Mouse (Mus musculus) adrenal gland, postnatal 4 days (tissue): ENCODE measurements around the gene AW209491. TPM values are rescaled to one million over a fixed set of nuclear protein-coding genes. Genes with fewer than 3 reads are reported as not detected.

ENCODE experiments used
- DNase-seq, 2 experiments: peaks; one replicate each; pipeline ENCODE4 v3.0.0; 2021 to 2022; ENCODE audit warnings: low spot score in 2 of 2, mixed read lengths in 2 of 2
- long read RNA-seq, 2 experiments: library from polyadenylated mRNA; stranded (forward); transcript quantifications; one replicate each; pipeline ENCODE4 v2.0.0; 2021
- total RNA-seq, 2 experiments: library from RNA; stranded (reverse); gene quantifications; 2 replicates each; pipeline ENCODE4 v1.2.3; 2021

Gene AW209491
- 10 to 100 TPM; 13.3 to 14.0 TPM for total RNA-seq
- long read RNA-seq, experiment 1, transcript AW209491-202 (2 exons, 2,035 nt) = minor isoform, 6 of 34 reads
- long read RNA-seq, experiment 1, transcript AW209491-201 (2 exons, 2,914 nt) = major isoform, 25 of 34 reads
- long read RNA-seq, experiment 1, partial matches to known transcripts = 0 of 34 reads
- long read RNA-seq, experiment 1, other reads (novel, unspliced or antisense) = 3 of 34 reads
- long read RNA-seq, experiment 2, transcript AW209491-201 (2 exons, 2,914 nt) = major isoform, 15 of 21 reads
- long read RNA-seq, experiment 2, partial matches to known transcripts = 1 of 21 reads
- long read RNA-seq, experiment 2, other reads (novel, unspliced or antisense) = 1 of 21 reads

- DNase-seq = peak; percentile 76 to 91
Measured at GRCm38 (mm10) chr13:14629726-14630641, at the start of gene AW209491. Gene AW209491 (plus strand): TSS chr13:14630154.

GRCm38 (mm10) chr13:14580392-14580791, 49.6 kb upstream of the AW209491 start:
- no peak for DNase-seq

GRCm38 (mm10) chr13:14602744-14603143, 27.2 kb upstream of the AW209491 start:
- DNase-seq = no peak

- no peak for DNase-seq
Measured at GRCm38 (mm10) chr13:14607616-14608015, 22.3 kb upstream of the AW209491 start.

- no peak for DNase-seq
Measured at GRCm38 (mm10) chr13:14612463-14612862, 17.5 kb upstream of the AW209491 start.

- peak; percentile 89 to 94 for DNase-seq
Measured at GRCm38 (mm10) chr13:14612926-14613529, 16.9 kb upstream of the AW209491 start, which contains the start of the genes Mrpl32 and Psma2. Gene Mrpl32 (minus strand): TSS chr13:14613165. Gene Psma2 (plus strand): TSS chr13:14613240.

- DNase-seq = no peak
Measured at GRCm38 (mm10) chr13:14613553-14613952, 16.4 kb upstream of the AW209491 start.

- peak in 1 of 2 experiments; percentile 19 for DNase-seq
Measured at GRCm38 (mm10) chr13:14618724-14619123, 11.2 kb upstream of the AW209491 start.

- no peak for DNase-seq
Measured at GRCm38 (mm10) chr13:14639998-14640397, 10.0 kb downstream of the AW209491 start.

GRCm38 (mm10) chr13:14649301-14649700, 19.3 kb downstream of the AW209491 start:
- DNase-seq = no peak

GRCm38 (mm10) chr13:14667107-14667506, 37.2 kb downstream of the AW209491 start:
- no peak for DNase-seq

- DNase-seq = no peak
Measured at GRCm38 (mm10) chr13:14670342-14670741, 40.4 kb downstream of the AW209491 start.

Other genes with a start within 250 kb of the AW209491 start
- gene Hecw1, start 106.9 kb upstream of the AW209491 start, total RNA-seq = 1 to 10 TPM; 1.2 to 3.3 TPM
- 10 to 100 TPM; 58.0 to 65.5 TPM for gene Mrpl32, start 17.0 kb upstream of the AW209491 start, total RNA-seq
- 100 to 1,000 TPM; 100 to 106 TPM for gene Psma2, start 16.9 kb upstream of the AW209491 start, total RNA-seq